In genomic region chr3:107792736-107793135, GRCm38 (mm10) we compare ENCODE assay signal across 11 mouse cellular contexts. TPM values are rescaled to one million over a fixed set of nuclear protein-coding genes. Genes with fewer than 3 reads are reported as not detected.
DNase-seq lines count a peak whose midpoint lies in the region; ATAC-seq and TF ChIP-seq lines count a peak whose summit lies in the region.
"Had no signal": no experiment of that assay in that cellular context is flagged by ENCODE, and none has a peak within 500 bp of the region (broad histone marks: within the 10 kb centered on the region; RNA-seq: fewer than 3 reads in every experiment).

No protein-coding gene starts in this region.

- peaks cover 41% of the 10 kb centered on the region for H3K4me1 ChIP-seq in heart, embryonic 13.5 days
- H3K4me1 ChIP-seq in embryonic facial prominence, embryonic 15.5 days = peaks cover 35% of the 10 kb centered on the region
- H3K4me1 ChIP-seq in limb, embryonic 15.5 days = peaks cover 37% of the 10 kb centered on the region

- DNase-seq in heart, adult 9 months (ENCODE audit: low spot score in 2 of 2) = no peak
- DNase-seq in left cerebral cortex, adult 2 months (ENCODE audit: extremely low spot score in 1 of 2, low spot score in 2 of 2) = no peak
- DNase-seq in left cerebral cortex, adult 18-20 months (ENCODE audit: low spot score in 2 of 2) = no peak
- DNase-seq in MN1 (ENCODE audit: low spot score) = no peak
- no peak for DNase-seq in adrenal gland, adult 2 months
- DNase-seq: cerebellum, postnatal 36 days; thymus, adult 2 months had no signal

- no peaks in the 10 kb centered on the region for H3K9me3 ChIP-seq in heart, embryonic 13.5 days
- H3K9me3 ChIP-seq in embryonic facial prominence, embryonic 15.5 days (replicated peaks) = no peaks in the 10 kb centered on the region
- H3K9me3 ChIP-seq in limb, embryonic 15.5 days = no peaks in the 10 kb centered on the region

- intact Hi-C loops in left cerebral cortex, adult 2 months (cut with DNase I) = no loop called here

- no peak overlapping the region for H3K9ac ChIP-seq in heart, embryonic 13.5 days
- H3K9ac ChIP-seq in embryonic facial prominence, embryonic 15.5 days = no peak overlapping the region
- H3K9ac ChIP-seq in limb, embryonic 15.5 days = no peak overlapping the region

- peak overlapping the region; percentile 84 for H3K27ac ChIP-seq in heart, embryonic 13.5 days (replicated peaks)
- peak overlapping the region; percentile 79 for H3K27ac ChIP-seq in left cerebral cortex, adult 2 months
- H3K27ac ChIP-seq in embryonic facial prominence, embryonic 15.5 days (replicated peaks) = peak overlapping the region; percentile 91
- H3K27ac ChIP-seq in limb, embryonic 15.5 days = peak overlapping the region; percentile 92

- no peak for ATAC-seq in heart, embryonic 13.5 days (ENCODE audit: extremely low read depth, insufficient number of reproducible peaks, low FRiP score, low TSS enrichment)
- ATAC-seq in embryonic facial prominence, embryonic 15.5 days (ENCODE audit: insufficient number of reproducible peaks, low FRiP score, low TSS enrichment, low read depth) = no peak
- no peak for ATAC-seq in limb, embryonic 15.5 days (ENCODE audit: insufficient number of reproducible peaks, low FRiP score, low TSS enrichment, low read depth)
- ATAC-seq: CD4-positive, CD25-positive, alpha-beta regulatory T cell, adult 4 months had no signal

- 71% methylated on average over 5 of the region's 5 CpGs for WGBS in heart, embryonic 13.5 days
- WGBS in embryonic facial prominence, embryonic 15.5 days = 73% methylated on average over 5 of the region's 5 CpGs
- WGBS in limb, embryonic 15.5 days = 70% methylated on average over 5 of the region's 5 CpGs

- no peaks in the 10 kb centered on the region for H3K36me3 ChIP-seq in heart, embryonic 13.5 days
- H3K36me3 ChIP-seq in embryonic facial prominence, embryonic 15.5 days = no peaks in the 10 kb centered on the region
- H3K36me3 ChIP-seq in limb, embryonic 15.5 days = no peaks in the 10 kb centered on the region

- no peak overlapping the region; the same call in 1 of the 2 replicates for H3K4me2 ChIP-seq in heart, embryonic 13.5 days
- no peak overlapping the region for H3K4me2 ChIP-seq in embryonic facial prominence, embryonic 15.5 days (replicated peaks)
- no peak overlapping the region for H3K4me2 ChIP-seq in limb, embryonic 15.5 days

- H3K4me3 ChIP-seq in heart, embryonic 13.5 days = no peak overlapping the region
- no peak overlapping the region for H3K4me3 ChIP-seq in left cerebral cortex, adult 2 months
- no peak overlapping the region for H3K4me3 ChIP-seq in embryonic facial prominence, embryonic 15.5 days (replicated peaks)
- no peak overlapping the region for H3K4me3 ChIP-seq in limb, embryonic 15.5 days

- no peaks in the 10 kb centered on the region for H3K27me3 ChIP-seq in heart, embryonic 13.5 days (replicated peaks)
- H3K27me3 ChIP-seq in embryonic facial prominence, embryonic 15.5 days = no peaks in the 10 kb centered on the region
- no peaks in the 10 kb centered on the region for H3K27me3 ChIP-seq in limb, embryonic 15.5 days

- TF ChIP-seq CTCF in left cerebral cortex, adult 2 months (IDR thresholded peaks at IDR 0.05) = no peak

RNA-seq across cellular contexts. Expression of gene Csf1, which starts 32.5 kb away (rescaled TPM):
- 8.3 and 11.6 TPM in 2 replicates for polyA plus RNA-seq in heart, embryonic 13.5 days (2015; fragmentation: Nextera tagmentation; extraction: Ambion mirVana)
- 10 to 100 TPM; 12.6 to 13.2 TPM for total RNA-seq in left cerebral cortex, adult 2 months (2021)
- total RNA-seq in left cerebral cortex, adult 18-20 months (2021) = 10 to 100 TPM; 15.9 to 17.2 TPM
- polyA plus RNA-seq in embryonic facial prominence, embryonic 15.5 days (2015; fragmentation: Nextera tagmentation; extraction: Ambion mirVana) = 18.0 and 18.5 TPM in 2 replicates
- 17.0 and 20.7 TPM in 2 replicates for polyA plus RNA-seq in limb, embryonic 15.5 days (2015; fragmentation: Nextera tagmentation; extraction: Ambion mirVana)
- total RNA-seq in adrenal gland, adult 2 months (2021) = 10 to 100 TPM; 16.5 to 25.2 TPM
- polyA plus RNA-seq in adrenal gland, adult 2 months (2012; rRNA removed) = 21.1 and 23.4 TPM in 2 replicates
